Mouse (Mus musculus) urinary bladder, adult 18-20 months (tissue): ENCODE measurements around the gene Ccdc97.

Experiments used
- DNase-seq, 2 experiments: peaks; one replicate each; pipeline ENCODE4 v3.0.0; 2022; ENCODE audit warnings: low spot score in 2 of 2, mixed read lengths in 2 of 2

The Ccdc97 gene

GRCm38 (mm10) chr7:25688810-25689586 lies 29.9 kb downstream of the Ccdc97 start:
- DNase-seq = peak; percentile 77 to 86

- DNase-seq = peak in 1 of 2 experiments; percentile 77
Observed at GRCm38 (mm10) chr7:25687811-25688401, 31.0 kb downstream of the Ccdc97 start.

GRCm38 (mm10) chr7:25686680-25687531 lies 32.0 kb downstream of the Ccdc97 start, which contains the start of gene Tgfb1:
Gene Tgfb1 (plus strand): TSS chr7:25687002.
- peak; percentile 71 to 90 for DNase-seq

GRCm38 (mm10) chr7:25685926-25686470 lies 32.9 kb downstream of the Ccdc97 start:
- no peak for DNase-seq

GRCm38 (mm10) chr7:25684659-25685058 lies 34.2 kb downstream of the Ccdc97 start:
- no peak for DNase-seq

GRCm38 (mm10) chr7:25683474-25684180 lies 35.3 kb downstream of the Ccdc97 start:
- no peak for DNase-seq

- DNase-seq = no peak
Observed at GRCm38 (mm10) chr7:25681341-25682231, 37.3 kb downstream of the Ccdc97 start.

- DNase-seq = peak; percentile 94 to 97
Observed at GRCm38 (mm10) chr7:25680514-25681258, 38.2 kb downstream of the Ccdc97 start, which contains the start of gene B9d2. Gene B9d2 (plus strand): TSS chr7:25680780.

GRCm38 (mm10) chr7:25679971-25680370 lies 38.9 kb downstream of the Ccdc97 start:
- no peak for DNase-seq

GRCm38 (mm10) chr7:25677013-25677412 lies 41.9 kb downstream of the Ccdc97 start:
- DNase-seq = no peak

- DNase-seq = peak in 1 of 2 experiments; percentile 45
Observed at GRCm38 (mm10) chr7:25676085-25676781, 42.7 kb downstream of the Ccdc97 start.

- no peak for DNase-seq
Observed at GRCm38 (mm10) chr7:25675405-25675804, 43.5 kb downstream of the Ccdc97 start.

- no peak for DNase-seq
Observed at GRCm38 (mm10) chr7:25674719-25675300, 44.1 kb downstream of the Ccdc97 start, which contains the start of gene Tmem91. Gene Tmem91 (minus strand): TSS chr7:25675166.

- DNase-seq = no peak
Observed at GRCm38 (mm10) chr7:25674297-25674696, 44.6 kb downstream of the Ccdc97 start.

GRCm38 (mm10) chr7:25672442-25672841 lies 46.4 kb downstream of the Ccdc97 start:
- no peak for DNase-seq

- DNase-seq = no peak
Observed at GRCm38 (mm10) chr7:25671686-25672085, 47.2 kb downstream of the Ccdc97 start.

- no peak for DNase-seq
Observed at GRCm38 (mm10) chr7:25670096-25670495, 48.8 kb downstream of the Ccdc97 start.

- no peak for DNase-seq
Observed at GRCm38 (mm10) chr7:25669631-25670030, 49.3 kb downstream of the Ccdc97 start.
